Mouse (Mus musculus): ENCODE measurements around the gene Leng1.
"Not testable (repeated sequence)": the region's sequence is repeated elsewhere in the genome, so short reads cannot be mapped to it uniquely, and the experiment has no call there.

The Leng1 gene

DNA sequence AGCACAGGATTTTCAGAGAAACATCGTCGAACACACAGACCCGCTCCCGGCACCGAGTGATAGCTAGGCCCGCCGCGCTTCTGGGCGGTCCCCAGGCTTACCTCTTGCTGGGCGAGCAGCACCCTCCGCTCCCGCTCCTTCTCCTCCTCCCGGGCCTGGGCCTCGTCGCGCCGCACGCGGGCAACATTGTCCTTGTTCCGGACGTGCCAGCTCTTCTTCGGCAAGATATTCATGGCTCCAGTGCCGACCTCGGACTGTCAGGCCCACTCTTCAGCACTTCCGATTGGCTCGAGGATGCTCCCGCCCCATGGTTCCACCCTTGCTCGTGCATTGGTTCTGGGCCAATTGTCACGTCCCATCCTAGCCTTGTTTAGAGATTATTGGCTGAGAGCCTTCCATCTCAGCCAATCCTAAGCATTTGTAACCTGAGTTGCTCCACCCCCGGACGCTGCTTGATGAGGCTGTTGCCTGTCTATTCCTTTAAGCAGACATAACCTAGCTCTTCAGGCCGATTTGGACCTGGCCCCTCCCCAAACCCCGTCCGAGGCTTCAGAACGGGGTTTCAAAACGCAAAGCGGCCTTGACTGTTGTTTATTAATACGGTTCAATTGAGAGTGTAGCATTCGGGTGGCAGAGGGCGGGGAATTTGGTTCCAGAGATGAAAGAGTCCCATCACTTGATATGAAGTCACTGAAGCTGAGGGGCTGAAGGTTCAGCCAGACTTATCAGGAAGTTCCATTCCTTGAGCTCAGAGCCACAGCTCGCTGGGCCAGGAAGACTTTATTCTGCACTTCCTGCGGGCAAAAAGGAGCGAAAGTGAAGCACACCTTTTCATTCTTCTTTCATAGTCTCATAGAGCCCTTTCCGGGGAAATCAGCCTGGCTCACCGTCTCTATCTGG is at the start of gene Leng1:
Gene Leng1 (minus strand): TSS at position 626 of the 900 bp plus-strand sequence.
- peak; percentile 95 to 98 for DNase-seq (ENCODE audit: low spot score in 2 of 2)

DNA sequence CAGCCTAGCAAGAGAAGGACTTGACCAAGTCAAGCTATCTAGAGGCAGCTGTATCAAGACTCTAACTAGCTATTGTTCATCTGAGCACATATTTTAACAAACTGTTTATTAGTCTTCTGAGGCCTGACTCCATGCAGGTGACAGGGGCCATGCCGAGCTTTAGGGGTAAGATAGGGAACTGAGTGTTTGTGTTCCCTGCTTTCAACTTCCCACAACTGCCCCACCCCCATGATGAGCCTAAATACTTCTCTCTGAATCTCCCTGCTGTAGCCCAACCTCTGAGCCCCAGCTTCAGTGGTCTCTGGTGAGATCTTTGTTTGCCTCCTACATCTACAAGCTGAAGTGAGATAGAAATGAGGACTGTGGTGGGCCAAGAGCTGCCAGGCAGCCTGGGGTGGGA is 49.6 kb upstream of the Leng1 start:
- DNase-seq (ENCODE audit: low spot score in 2 of 2): no peak

DNA sequence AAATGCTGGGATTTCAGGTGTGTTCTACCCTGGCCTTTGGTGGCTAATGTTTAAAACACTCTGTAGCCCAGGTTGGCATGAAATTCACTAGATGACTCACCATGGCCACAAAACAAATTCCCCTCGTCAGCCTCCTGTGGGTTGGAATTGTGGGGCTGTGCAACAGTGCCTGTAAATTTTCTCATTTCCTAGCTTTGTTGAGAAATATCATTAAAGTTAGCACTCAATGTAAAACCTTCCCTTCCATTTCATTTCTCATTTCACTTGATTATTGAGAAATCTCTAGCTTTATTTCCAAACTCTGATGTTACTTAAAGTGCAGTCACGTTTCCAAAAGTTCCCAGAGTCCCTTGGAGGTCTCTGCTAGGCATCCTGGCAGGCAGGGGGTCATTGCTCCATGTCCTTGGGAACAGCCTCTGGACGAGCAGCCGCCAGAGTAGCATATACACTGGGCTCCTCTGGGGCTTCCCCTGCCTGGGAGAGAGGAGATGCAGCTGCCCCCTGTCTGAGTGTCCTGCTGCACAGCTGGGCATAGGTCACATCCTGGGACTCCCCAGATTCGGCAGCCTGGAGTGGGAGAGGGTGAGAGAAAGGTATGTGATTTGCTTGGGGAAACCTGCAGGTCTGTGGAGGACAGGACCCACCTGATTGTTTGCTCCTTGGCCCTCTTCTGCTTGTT is 46.8 kb upstream of the Leng1 start:
- no peak for DNase-seq (ENCODE audit: low spot score in 2 of 2)

DNA sequence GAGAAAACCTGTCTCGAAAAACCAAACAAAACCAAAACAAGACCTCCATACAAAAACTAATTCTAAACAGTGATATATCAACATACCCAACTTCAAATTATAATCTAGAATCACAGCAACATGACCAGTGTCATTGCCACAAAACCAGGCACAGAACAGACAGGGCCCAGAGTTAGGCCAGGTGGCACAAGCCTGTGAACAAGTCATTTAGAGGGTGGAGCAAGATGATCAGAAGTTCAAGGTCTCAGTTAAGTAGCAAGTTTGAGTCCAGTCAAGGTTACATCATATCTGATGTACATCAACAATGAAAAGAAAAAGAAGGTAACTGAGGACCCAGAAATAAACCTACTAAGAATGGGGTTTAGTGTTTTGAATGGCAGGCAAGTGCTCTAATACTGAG is 43.4 kb upstream of the Leng1 start:
- no peak for DNase-seq (ENCODE audit: low spot score in 2 of 2)

DNA sequence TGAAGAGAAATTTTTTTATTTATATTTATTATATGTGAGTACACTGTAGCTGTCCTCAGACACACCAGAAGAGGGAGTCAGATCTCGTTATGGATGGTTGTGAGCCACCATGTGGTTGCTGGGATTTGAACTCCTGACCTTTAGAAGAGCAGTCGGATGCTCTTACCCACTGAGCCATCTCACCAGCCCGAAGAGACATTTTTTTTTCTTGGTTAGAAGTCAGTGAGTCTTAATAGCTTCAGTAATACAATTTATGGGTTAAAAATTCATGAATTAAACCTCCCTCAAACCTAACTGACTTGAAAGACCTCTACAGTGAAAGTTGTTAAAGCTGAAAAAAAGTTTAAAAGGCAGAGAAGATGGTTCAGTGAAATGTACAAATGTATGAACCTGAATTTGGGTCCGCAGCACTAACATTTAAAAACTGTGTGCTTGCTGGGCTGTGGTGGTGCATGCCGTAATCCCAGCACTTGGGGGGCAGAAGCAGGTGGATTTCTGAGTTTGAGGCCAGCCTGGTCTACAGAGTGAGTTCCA is 42.9 kb upstream of the Leng1 start:
- DNase-seq (ENCODE audit: low spot score in 2 of 2): not testable (repeated sequence)

DNA sequence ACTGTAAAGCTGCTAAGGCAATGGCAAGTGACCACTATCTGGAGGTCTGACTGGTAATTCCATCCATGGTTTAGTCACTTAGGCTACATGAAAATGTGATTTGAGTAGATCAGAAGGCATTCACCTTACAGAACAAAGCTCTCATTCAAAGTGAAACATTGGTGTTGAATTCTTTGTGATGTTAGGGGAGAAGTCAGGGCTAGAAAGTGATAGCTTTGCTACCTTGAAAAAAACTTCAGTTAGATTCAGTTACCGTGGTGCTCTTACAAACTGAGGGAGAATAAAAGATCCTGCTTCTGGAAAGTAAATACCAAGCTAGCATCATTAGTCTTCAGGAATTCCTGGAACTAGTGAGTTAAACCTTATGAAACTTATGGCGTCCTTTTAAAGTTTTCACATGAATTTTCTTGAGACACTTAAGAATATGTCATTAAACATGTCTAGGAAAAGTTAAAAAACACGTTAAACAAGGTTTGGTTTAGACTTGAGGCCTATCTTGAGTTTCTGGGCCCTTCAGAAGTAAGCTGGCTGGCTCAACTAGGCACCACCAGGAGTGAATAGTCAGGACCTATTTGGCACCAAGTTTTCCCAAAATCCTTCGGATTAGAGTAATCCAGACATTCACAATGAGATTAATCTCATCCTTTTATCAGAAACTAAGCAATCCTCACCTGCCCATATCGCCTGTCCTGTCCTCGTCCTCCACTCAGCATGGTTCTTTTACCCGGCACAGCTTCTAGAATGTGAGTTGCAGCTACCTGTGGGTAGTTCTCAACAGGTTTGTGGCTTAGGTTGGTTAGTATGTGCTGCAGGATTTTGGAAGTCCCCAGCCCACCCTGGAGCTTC is 42.2 kb upstream of the Leng1 start:
- no peak for DNase-seq (ENCODE audit: low spot score in 2 of 2)

DNA sequence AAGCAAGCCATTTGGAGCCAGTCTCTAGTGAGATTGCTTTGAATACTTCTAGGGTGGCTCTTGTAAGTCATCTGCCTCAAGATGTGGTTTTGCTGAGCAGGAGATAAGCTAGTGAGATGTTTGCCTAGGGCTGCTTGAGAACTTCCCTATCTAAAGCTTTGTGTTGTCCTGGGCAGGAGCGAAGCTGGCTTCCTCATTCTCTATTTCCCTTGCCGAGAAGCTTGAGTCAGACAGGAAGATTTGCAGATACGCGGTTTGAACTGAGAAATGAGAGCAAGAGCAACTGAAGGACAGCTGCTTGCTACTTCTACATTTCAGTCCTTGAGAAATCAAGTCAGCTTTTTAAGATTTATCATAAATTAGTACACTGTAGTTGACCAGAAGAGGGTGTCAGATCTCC is 41.4 kb upstream of the Leng1 start:
- no peak for DNase-seq (ENCODE audit: low spot score in 2 of 2)

DNA sequence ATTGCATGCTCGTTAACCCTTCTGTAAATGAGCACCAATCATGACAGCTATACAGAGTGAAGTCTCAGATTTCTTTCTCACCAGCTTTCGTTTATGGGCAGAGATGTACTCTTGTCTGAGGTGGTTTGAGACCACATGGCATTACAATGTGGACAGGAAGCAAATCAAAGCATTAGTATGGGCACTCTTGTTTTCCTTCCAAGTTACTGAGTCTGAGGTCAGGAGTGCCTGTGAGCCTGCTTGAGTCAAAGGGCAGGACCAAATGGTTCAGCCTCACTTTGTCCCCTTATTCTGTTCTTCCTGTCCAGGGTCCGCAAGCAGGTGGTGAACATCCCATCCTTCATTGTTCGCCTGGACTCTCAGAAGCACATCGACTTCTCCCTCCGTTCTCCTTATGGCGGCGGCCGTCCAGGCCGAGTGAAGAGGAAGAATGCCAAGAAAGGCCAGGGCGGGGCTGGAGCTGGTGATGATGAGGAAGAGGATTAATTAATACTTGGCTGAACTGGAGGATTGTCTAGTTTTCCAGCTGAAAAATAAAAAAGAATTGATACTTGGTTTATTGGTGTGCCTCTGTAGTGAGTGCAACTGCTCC is 40.8 kb upstream of the Leng1 start:
- no peak for DNase-seq (ENCODE audit: low spot score in 2 of 2)

DNA sequence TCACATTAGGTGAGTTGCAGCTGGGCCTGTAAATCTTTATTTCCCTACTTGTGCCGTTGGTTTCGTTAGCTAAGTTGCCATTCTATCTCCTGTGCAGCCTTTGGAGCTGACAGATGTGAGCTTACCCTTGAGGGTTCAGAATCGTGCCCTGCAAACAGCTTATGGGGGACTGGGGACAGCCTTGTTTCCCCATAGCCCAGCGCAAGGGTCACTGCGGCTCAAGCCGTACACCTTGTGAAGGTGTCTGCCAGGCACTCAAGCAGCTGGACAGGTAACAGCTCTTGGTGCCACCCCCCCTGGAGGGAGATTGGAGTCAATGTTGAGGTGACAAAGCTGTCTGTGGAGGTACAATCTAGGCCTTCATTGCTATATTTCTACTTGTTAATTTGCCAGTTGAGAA is 40.3 kb upstream of the Leng1 start:
- no peak for DNase-seq (ENCODE audit: low spot score in 2 of 2)

DNA sequence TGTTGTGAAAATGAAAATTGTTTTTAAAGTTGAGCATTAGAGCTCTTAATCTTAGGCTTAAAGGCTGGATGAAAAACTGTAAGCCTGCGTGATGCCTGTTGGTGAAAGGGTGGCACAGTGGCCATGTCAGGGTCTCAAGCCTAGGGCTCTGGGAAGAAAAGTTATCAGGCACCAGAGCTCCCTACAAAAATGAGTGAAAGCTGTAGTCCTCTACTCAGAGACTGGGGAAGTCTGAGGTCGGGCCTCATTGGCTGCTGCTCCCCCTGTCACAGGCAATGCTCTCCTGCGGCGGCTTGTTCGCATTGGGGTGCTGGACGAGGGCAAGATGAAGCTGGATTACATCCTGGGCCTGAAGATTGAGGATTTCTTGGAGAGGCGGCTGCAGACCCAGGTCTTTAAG is 39.8 kb upstream of the Leng1 start:
- DNase-seq (ENCODE audit: low spot score in 2 of 2): not testable (repeated sequence)

DNA sequence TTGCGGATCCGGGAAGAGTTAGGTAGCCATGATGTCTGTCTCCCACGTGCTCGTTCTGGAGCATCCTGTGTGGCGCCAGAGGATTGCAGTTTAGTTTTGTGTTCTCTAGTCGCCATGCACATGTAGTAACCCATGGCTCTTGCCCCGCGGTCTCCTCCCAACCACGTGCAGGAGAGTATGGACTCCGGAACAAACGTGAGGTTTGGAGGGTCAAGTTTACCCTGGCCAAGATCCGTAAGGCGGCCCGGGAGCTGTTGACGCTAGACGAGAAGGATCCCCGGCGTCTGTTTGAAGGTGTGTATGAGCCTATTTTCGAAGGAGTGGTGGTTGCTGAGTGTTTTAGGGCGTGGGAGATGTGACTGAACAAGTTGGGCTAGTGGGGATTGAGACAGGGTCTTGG is 38.8 kb upstream of the Leng1 start:
- peak in 1 of 2 experiments; percentile 30 for DNase-seq (ENCODE audit: low spot score in 2 of 2)

DNA sequence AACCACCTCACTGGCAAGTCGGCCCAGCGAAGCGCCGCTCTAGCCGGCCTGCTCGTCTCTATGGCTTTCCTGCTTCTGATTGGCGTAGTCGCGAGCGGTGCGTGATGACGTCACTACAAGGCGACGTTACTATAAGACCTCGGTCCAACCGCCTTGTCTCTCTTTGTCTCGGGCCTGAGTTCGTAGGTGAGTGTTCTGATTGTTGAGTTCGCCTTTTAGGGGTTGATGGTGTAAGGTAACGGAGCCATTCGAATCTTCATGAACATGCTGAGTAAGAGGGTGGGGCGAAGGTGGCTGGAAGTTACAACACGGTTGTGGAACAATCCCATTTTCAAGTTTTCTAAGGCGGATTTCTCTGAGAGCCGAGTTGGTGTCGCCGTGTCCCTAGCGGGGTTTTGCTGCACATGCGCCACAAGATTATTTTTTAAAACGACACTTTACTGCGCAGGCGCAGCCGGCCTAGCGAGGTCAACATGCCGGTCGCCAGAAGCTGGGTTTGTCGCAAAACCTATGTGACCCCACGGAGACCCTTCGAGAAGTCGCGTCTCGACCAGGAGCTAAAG is 38.3 kb upstream of the Leng1 start, which contains the start of gene Rps9:
Gene Rps9 (plus strand): TSS at position 115 of the 563 bp plus-strand sequence.
- DNase-seq (ENCODE audit: low spot score in 2 of 2): peak; percentile 95 to 97

DNA sequence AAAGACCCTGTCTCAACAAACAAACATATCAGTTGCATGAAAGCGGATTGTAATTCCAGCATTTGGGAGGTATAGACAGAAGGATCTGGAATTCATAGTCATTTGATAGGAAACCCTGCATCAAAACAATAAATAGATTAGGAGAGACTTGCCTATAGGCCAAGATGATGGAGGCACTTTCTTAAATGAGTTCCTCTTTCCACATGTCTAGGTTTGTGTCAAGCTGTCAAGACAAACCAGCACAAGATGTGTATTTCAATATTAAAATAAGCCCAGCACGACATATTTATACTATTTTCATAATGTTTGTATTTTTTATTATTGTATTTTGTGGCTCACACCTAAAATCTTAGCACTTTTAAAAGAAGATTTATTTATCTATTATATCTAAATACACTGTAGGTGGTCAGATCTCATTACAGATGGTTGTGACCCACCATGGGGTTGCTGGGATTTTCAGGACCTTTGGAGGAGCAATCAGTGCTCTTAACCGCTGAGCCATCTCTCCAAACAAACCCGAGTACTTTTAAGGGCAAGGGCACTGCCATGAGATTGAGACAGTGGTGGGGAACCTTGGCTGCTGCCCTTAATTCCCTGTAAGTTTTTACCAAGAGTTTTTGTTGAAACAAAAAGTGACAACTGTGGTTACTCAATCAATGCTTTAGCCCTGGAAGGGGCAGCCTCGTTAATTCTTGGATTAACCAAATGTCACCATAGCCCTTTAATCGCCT is 37.7 kb upstream of the Leng1 start:
- no peak for DNase-seq (ENCODE audit: low spot score in 2 of 2)

DNA sequence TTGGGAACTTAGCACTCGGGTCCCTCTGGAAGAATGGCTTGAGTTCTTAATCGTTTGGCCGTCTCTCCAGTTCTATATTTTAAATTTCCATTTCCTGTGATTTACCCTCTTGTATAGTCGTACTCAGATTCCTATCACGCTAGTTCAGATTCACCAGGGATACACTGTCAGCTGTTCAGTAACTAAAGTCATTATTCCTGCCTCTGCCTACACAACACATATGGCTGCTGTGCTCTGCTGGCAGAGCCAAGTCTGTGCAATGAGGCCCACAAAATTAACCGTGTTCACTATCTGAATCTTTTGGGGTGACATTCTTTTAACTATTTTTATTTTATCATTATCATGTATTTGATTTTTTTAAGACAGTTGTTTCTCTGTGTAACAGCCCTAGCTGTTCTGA is 32.8 kb upstream of the Leng1 start:
- DNase-seq (ENCODE audit: low spot score in 2 of 2): no peak

DNA sequence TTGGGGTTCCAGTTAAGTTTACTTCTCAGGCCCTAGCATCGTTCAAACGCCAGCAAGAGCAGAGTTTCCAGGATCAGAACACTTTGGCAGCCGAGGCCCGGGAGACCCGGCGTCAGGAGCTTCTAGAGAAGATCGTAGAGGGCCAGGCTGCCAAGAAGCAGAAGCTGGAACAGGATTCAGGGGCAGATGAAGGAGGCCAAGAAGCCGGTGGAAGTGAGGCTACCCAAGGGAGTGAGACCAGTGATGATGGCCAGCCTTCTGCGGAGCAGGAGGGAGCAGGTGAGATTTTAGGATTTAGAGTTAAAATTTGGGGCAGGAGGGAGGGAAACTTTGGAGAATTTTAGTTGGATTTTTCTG is 29.3 kb upstream of the Leng1 start:
- DNase-seq (ENCODE audit: low spot score in 2 of 2): not testable (repeated sequence)

DNA sequence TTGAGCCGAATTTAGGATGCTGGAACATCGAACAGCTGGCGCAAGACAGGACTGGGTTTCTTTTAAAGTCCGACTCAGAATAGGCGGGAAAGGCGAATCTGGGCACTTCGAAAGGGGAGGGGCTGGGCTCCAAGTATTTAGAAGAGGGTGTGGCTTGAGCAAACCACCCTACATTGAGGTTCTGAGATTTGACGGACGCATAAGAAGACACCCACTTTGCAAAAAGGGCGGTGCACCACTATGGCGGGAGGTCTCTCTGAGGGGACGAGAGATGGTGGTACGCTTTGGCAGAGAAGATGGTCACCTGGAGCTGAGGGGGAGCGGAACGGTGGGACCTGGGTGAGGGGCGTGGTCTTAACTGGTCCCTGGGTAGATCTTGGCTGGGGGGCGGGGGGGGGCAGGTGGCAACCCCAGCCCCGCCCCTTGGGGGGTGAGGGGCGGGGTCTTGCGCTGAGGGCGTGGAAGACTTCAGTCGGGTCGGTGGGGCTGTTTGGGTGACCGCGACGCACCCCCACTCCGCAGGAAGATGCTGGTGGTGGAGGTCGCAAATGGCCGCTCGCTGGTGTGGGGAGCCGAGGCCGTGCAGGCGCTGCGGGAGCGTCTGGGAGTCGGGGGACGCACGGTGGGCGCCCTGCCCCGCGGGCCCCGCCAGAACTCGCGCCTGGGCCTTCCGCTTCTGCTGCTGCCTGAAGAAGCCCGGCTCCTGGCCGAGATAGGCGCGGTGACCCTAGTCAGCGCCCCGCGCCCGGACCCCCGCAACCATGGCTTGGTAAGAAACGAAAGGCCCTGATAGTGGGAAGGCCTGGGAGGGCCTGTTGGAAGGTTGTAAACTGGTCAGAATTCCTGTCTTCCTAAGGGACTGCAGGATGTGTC is 28.7 kb upstream of the Leng1 start:
- peak in 1 of 2 experiments; percentile 41 for DNase-seq (ENCODE audit: low spot score in 2 of 2)

DNA sequence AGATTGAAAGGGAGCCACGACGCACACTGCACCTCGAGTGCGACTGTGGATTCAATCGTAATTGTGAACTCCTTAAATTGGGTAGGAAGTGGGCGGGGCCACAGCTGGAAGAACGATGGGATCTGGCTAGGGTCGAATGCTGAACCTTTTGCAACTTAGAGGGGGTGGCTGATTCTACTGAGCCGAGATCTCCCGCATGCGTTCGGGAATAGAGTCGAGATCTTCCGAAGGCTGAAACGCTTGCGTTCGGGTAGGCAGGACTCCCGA is 28.1 kb upstream of the Leng1 start:
- DNase-seq (ENCODE audit: low spot score in 2 of 2): no peak

DNA sequence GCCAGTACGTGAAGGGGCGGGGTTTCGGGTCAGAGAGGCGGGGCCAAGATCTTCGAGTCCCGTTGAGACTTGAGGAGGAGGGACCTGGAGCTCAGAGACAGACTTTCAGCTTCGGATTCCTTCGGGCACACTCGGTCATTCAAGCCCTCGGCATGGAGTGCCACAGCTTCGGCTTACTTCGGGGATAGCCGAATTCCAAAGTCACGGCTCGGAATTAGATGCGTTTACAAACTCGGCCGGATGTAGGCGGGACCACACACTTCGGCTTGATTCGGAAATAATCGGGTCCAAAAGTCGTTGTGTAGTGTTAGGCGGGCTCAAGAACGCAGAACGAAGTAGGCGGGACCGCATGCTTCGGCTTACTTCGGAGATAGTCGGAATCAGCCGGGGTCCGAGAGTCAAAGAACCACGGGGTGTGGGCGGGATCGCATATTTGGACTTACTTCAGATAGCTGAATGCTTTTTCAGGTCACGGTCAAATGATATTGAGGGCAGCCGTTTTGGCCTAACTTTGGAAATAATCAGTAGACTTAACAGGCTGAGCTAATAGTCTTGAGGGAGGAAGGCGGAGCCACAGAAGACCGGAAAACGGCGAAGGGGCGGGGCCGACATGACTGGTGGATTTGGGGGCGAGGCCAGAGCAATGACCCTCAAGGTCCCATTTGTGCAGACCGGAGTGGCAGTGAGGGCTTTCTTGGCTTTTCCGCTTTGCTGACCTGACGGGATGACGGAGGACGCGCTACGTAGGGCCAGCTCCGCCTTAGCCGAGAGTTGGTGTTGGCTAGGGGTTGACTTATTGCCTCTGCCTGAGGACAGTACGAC is 27.6 kb upstream of the Leng1 start, which contains the start of gene Mboat7:
Gene Mboat7 (minus strand): TSS at position 537 of the 822 bp plus-strand sequence.
- DNase-seq (ENCODE audit: low spot score in 2 of 2): peak; percentile 96 to 98
